In genomic region chr2:154613118-154614115, GRCm38 (mm10) we compare ENCODE assay signal across 8 mouse cellular contexts. TPM values are rescaled to one million over a fixed set of nuclear protein-coding genes. Genes with fewer than 3 reads are reported as not detected.
DNase-seq lines count a peak whose midpoint lies in the region; ATAC-seq and TF ChIP-seq lines count a peak whose summit lies in the region.

Gene Zfp341, plus strand, starts transcription at chr2:154613297.
Gene 4930519P11Rik, minus strand, starts transcription at chr2:154613437.

- peak; percentile 95 for ATAC-seq in embryonic facial prominence, embryonic 15.5 days (ENCODE audit: insufficient number of reproducible peaks, low FRiP score, low TSS enrichment, low read depth)
- ATAC-seq in limb, embryonic 15.5 days (ENCODE audit: insufficient number of reproducible peaks, low FRiP score, low TSS enrichment, low read depth): peak; percentile 90
- ATAC-seq in midbrain, postnatal 0 days (ENCODE audit: low FRiP score): peak; percentile 92

- peak within 1 kb of the TSS; percentile 98 for H3K4me3 ChIP-seq in bone marrow, adult 2 months (replicated peaks; ENCODE audit: control insufficient read depth, low read depth, low read length)
- H3K4me3 ChIP-seq in embryonic facial prominence, embryonic 15.5 days (replicated peaks): peak within 1 kb of the TSS; percentile 64
- peak within 1 kb of the TSS; percentile 49 for H3K4me3 ChIP-seq in limb, embryonic 15.5 days
- H3K4me3 ChIP-seq in midbrain, postnatal 0 days (ENCODE audit: low read depth, low read length): peak within 1 kb of the TSS; percentile 54

- H3K9ac ChIP-seq in embryonic facial prominence, embryonic 15.5 days: peak within 1 kb of the TSS; percentile 62
- H3K9ac ChIP-seq in limb, embryonic 15.5 days: peak within 1 kb of the TSS; percentile 47
- peak within 1 kb of the TSS; percentile 79 for H3K9ac ChIP-seq in midbrain, postnatal 0 days (replicated peaks; ENCODE audit: low read length, poor library complexity, severe bottlenecking)

- no peaks in the 10 kb centered on the region for H3K27me3 ChIP-seq in embryonic facial prominence, embryonic 15.5 days
- no peaks in the 10 kb centered on the region for H3K27me3 ChIP-seq in limb, embryonic 15.5 days
- no peaks in the 10 kb centered on the region for H3K27me3 ChIP-seq in midbrain, postnatal 0 days (ENCODE audit: insufficient read depth, low read length)

- H3K9me3 ChIP-seq in embryonic facial prominence, embryonic 15.5 days (replicated peaks): no peaks in the 10 kb centered on the region
- H3K9me3 ChIP-seq in limb, embryonic 15.5 days: no peaks in the 10 kb centered on the region
- H3K9me3 ChIP-seq in midbrain, postnatal 0 days (ENCODE audit: low read length): no peaks in the 10 kb centered on the region

- TF ChIP-seq POLR2A in bone marrow, adult 2 months (IDR thresholded peaks at IDR 0.05; ENCODE audit: borderline replicate concordance, control insufficient read depth, low read depth, low read length): peak; percentile 77; the same call in 1 of the 2 replicates

- peak; percentile 40; the same call in 1 of the 2 replicates for TF ChIP-seq CTCF in bone marrow, adult 2 months (IDR thresholded peaks at IDR 0.05; ENCODE audit: control insufficient read depth, insufficient read depth, low read length)
- TF ChIP-seq CTCF in midbrain, postnatal 0 days (IDR thresholded peaks at IDR 0.05): peak; percentile 82

- H3K36me3 ChIP-seq in embryonic facial prominence, embryonic 15.5 days: no peaks in the 10 kb centered on the region
- H3K36me3 ChIP-seq in limb, embryonic 15.5 days: no peaks in the 10 kb centered on the region
- H3K36me3 ChIP-seq in midbrain, postnatal 0 days (ENCODE audit: insufficient read depth, low read length): no peaks in the 10 kb centered on the region

- peak; percentile 91 for DNase-seq in B cell, adult 2 months
- peak; percentile 89 to 90 for DNase-seq in heart, adult 9 months (ENCODE audit: low spot score in 2 of 2)
- DNase-seq in kidney, adult 9 months: peak; percentile 91
- DNase-seq in midbrain, postnatal 0 days (ENCODE audit: low spot score): peak; percentile 94
- DNase-seq in spleen, postnatal 10 days (ENCODE audit: low spot score in 2 of 2): peak; percentile 89 to 91

- under 1% methylated on average over 90 of the region's 98 CpGs for WGBS in bone marrow, adult 2 months
- under 1% methylated on average over 95 of the region's 98 CpGs for WGBS in embryonic facial prominence, embryonic 15.5 days
- WGBS in limb, embryonic 15.5 days: under 1% methylated on average over 89 of the region's 98 CpGs
- under 1% methylated on average over 85 of the region's 98 CpGs for WGBS in midbrain, postnatal 0 days

- peak within 1 kb of the TSS; percentile 97 for H3K27ac ChIP-seq in bone marrow, adult 2 months (ENCODE audit: control insufficient read depth, insufficient read depth, low read depth, low read length, poor library complexity)
- peak within 1 kb of the TSS; percentile 97 for H3K27ac ChIP-seq in embryonic facial prominence, embryonic 15.5 days (replicated peaks)
- peak within 1 kb of the TSS; percentile 94 for H3K27ac ChIP-seq in limb, embryonic 15.5 days
- peak within 1 kb of the TSS; percentile 96 for H3K27ac ChIP-seq in midbrain, postnatal 0 days (ENCODE audit: low read depth, low read length)

- peaks cover 1% of the 10 kb centered on the region; the same call in 1 of the 2 replicates for H3K4me1 ChIP-seq in bone marrow, adult 2 months (ENCODE audit: control insufficient read depth, insufficient read depth, low read length)
- peaks cover 14% of the 10 kb centered on the region for H3K4me1 ChIP-seq in embryonic facial prominence, embryonic 15.5 days
- H3K4me1 ChIP-seq in limb, embryonic 15.5 days: peaks cover 12% of the 10 kb centered on the region
- 0 out of 2 replicates have a peak, but pooled peaks cover 8% of the 10 kb centered on the region for H3K4me1 ChIP-seq in midbrain, postnatal 0 days (ENCODE audit: insufficient read depth, low read length)

- peak within 1 kb of the TSS; percentile 78 for H3K4me2 ChIP-seq in embryonic facial prominence, embryonic 15.5 days (replicated peaks)
- peak within 1 kb of the TSS; percentile 64 for H3K4me2 ChIP-seq in limb, embryonic 15.5 days
- H3K4me2 ChIP-seq in midbrain, postnatal 0 days (ENCODE audit: low read depth, low read length, poor library complexity, severe bottlenecking): peak within 1 kb of the TSS; percentile 73

RNA-seq across cellular contexts. Expression of gene Zfp341, which starts in this region (rescaled TPM):
- polyA plus RNA-seq in bone marrow, adult 2 months (2011; ENCODE audit: insufficient read depth, insufficient read length, low replicate concordance, missing spikeins): 1.8 and 2.6 TPM in 2 replicates
- 1.6 and 2.0 TPM in 2 replicates for polyA plus RNA-seq in embryonic facial prominence, embryonic 15.5 days (2015; fragmentation: Nextera tagmentation; extraction: Ambion mirVana)
- 1.2 and 1.5 TPM in 2 replicates for polyA plus RNA-seq in limb, embryonic 15.5 days (2015; fragmentation: Nextera tagmentation; extraction: Ambion mirVana)
- total RNA-seq in midbrain, postnatal 0 days (2014; rRNA removed): 7.7 and 10.4 TPM in 2 replicates
- 1.2 and 1.5 TPM in 2 replicates for polyA plus RNA-seq in midbrain, postnatal 0 days (2015; fragmentation: Nextera tagmentation; extraction: Ambion mirVana)

RNA-seq across cellular contexts. Expression of gene 4930519P11Rik, which starts in this region (rescaled TPM):
- not detected in 2 replicates for polyA plus RNA-seq in bone marrow, adult 2 months (2011; ENCODE audit: insufficient read depth, insufficient read length, low replicate concordance, missing spikeins)
- polyA plus RNA-seq in embryonic facial prominence, embryonic 15.5 days (2015; fragmentation: Nextera tagmentation; extraction: Ambion mirVana): 0.49 TPM in 1 of 2 replicates, not detected in the other
- polyA plus RNA-seq in limb, embryonic 15.5 days (2015; fragmentation: Nextera tagmentation; extraction: Ambion mirVana): 0.67 TPM in 1 of 2 replicates, not detected in the other
- not detected in 2 replicates for total RNA-seq in midbrain, postnatal 0 days (2014; rRNA removed)
- 0.35 TPM in 1 of 2 replicates, not detected in the other for polyA plus RNA-seq in midbrain, postnatal 0 days (2015; fragmentation: Nextera tagmentation; extraction: Ambion mirVana)

Comparison
In these comparisons a context has a peak if more than half of its experiments do, and no peak if none do; other contexts are left out.
1. Peak in every context shown above with its lines: DNase-seq, ATAC-seq, H3K4me3 ChIP-seq and H3K27ac ChIP-seq.